Mouse (Mus musculus) stomach, postnatal 0 days (tissue): ENCODE measurements at regions not wholly inside any gene's neighbourhood (a gene's known extent, or its start where the extent isn't known, plus 50 kb on each side); places are given as distances from the start of the nearest gene placed in this dataset.

Experiments
- CTCF ChIP-seq: IDR thresholded peaks from 2 replicates; pipeline ENCODE4 v1.5.1; 2016; ENCODE audit warnings: antibody characterized with exemption, low read depth, mild to moderate bottlenecking, moderate library complexity
- EP300 ChIP-seq: optimal IDR thresholded peaks from 2 replicates; pipeline ENCODE3; 2016; ENCODE audit warnings: antibody characterized with exemption

DNA sequence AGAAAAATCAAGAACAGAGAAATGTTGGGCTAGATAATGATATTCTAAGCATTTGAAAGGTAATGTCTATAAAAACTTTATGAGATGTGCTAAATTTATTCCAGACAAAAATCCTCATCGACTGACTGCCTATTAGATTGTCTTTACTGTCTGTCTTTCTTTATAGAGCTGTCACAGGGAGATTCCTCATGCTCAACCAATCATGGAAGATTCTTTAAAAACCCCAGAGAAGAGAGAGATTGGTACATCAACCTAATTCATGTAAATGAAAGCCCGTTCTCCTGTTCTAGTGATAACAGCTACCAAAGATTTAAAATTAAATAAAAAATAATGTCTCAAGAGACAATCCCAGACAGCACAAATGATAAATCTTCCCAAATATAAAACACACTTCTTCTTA is 349.5 kb downstream of the Meis1 start:
- no peak for TF ChIP-seq EP300
- no peak for TF ChIP-seq CTCF
